Mouse (Mus musculus) erythroblast, embryonic 14.5 days (primary cell): ENCODE data around the gene Ttyh1.

Experiments used
- GATA1 ChIP-seq: IDR thresholded peaks from 2 replicates; pipeline ENCODE4 v1.6.1; 2012; ENCODE audit warnings: low read length, inconsistent platforms, mixed read lengths
- TAL1 ChIP-seq: IDR thresholded peaks from 3 replicates; pipeline ENCODE4 v1.6.1; 2012; ENCODE audit warnings: low read length, inconsistent platforms, mixed read lengths

- TF ChIP-seq GATA1 (no peak), TAL1 (no peak)
Observed at GRCm38 (mm10) chr7:4138181-4138580, 19.0 kb downstream of the Ttyh1 start.
